Mouse (Mus musculus) bone marrow macrophage, adult 2 months (primary cell): ENCODE data around the gene Rassf1.

Experiments used
- CTCF ChIP-seq: IDR thresholded peaks from 2 replicates; pipeline ENCODE4 v1.5.1; 2012; ENCODE audit warnings: low read depth, mild to moderate bottlenecking, low read length, moderate library complexity
- POLR2A ChIP-seq: IDR thresholded peaks from 2 replicates; pipeline ENCODE4 v1.6.1; 2012; ENCODE audit warnings: mild to moderate bottlenecking, low read depth, low read length, borderline replicate concordance

DNA sequence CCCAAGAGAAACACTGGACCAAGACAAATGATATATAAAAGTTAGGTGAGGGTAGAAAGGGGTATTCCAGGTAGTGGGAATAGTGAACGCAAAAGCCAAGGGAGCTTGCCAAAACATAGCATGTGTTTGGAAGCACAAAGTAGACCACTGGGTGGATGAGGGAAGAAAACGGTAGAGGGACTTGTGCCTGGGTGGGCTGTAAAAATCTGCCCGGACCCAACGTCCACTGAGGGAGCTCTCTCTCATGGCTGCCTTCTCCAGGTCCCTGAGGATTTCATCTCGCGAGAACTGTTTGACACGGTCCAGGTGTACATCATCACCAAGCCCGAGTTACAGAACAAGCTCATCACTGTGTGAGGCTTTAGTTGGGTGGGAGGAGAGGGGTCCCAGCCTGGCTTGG is 8.6 kb upstream of the Rassf1 start:
- TF ChIP-seq POLR2A (no peak), CTCF (no peak)
